Mouse (Mus musculus) intestine, postnatal 0 days (tissue): Measurements from ENCODE around the gene Tmem234. TPM values are rescaled to one million over a fixed set of nuclear protein-coding genes. Genes with fewer than 3 reads are reported as not detected.

ENCODE experiments used
- ATAC-seq: fragments of 200-750 bp; cut with Nextera tagmentation; 2 replicates; pipeline ENCODE4 v1.8.0; 2017; ENCODE audit warnings: mild to moderate bottlenecking, moderate TSS enrichment, moderate library complexity
- H3K27ac ChIP-seq: fragments of 300-500 bp; sonication (generic); 2 replicates; pipeline ENCODE4 v1.5.1; 2014; ENCODE audit warnings: mild to moderate bottlenecking, low read depth, low read length, moderate library complexity
- H3K27me3 ChIP-seq: fragments of 300-500 bp; sonication (generic); replicated peaks from 2 replicates; pipeline ENCODE4 v1.6.1; 2014; ENCODE audit warnings: low read length, mixed read lengths; ENCODE audit not compliant: control insufficient read depth, insufficient read depth
- H3K36me3 ChIP-seq: fragments of 300-500 bp; sonication (generic); 2 replicates; pipeline ENCODE4 v1.6.1; 2014; ENCODE audit warnings: mild to moderate bottlenecking, moderate library complexity; ENCODE audit not compliant: control insufficient read depth, insufficient read depth
- H3K4me1 ChIP-seq: fragments of 300-500 bp; sonication (generic); replicated peaks from 2 replicates; pipeline ENCODE4 v1.6.1; 2014; ENCODE audit warnings: antibody characterized with exemption, low read length, mixed read lengths; ENCODE audit not compliant: control insufficient read depth, insufficient read depth
- H3K4me2 ChIP-seq: fragments of 300-500 bp; sonication (generic); replicated peaks from 2 replicates; pipeline ENCODE4 v1.6.1; 2014; ENCODE audit warnings: low read depth, mild to moderate bottlenecking, moderate library complexity
- H3K4me3 ChIP-seq: fragments of 300-500 bp; sonication (generic); 2 replicates; pipeline ENCODE4 v1.5.1; 2014; ENCODE audit warnings: low read depth, low read length
- H3K9ac ChIP-seq: fragments of 300-500 bp; sonication (generic); 2 replicates; pipeline ENCODE4 v1.6.1; 2014; ENCODE audit warnings: mild to moderate bottlenecking, low read depth, low read length
- H3K9me3 ChIP-seq: fragments of 300-500 bp; sonication (generic); 2 replicates; pipeline ENCODE4 v1.6.1; 2016; ENCODE audit warnings: mixed run types; ENCODE audit not compliant: control insufficient read depth
- CTCF ChIP-seq: sonication (generic); IDR thresholded peaks from 2 replicates; pipeline ENCODE4 v1.5.1; 2016; ENCODE audit warnings: low read depth, mild to moderate bottlenecking, control low read depth, antibody characterized with exemption, moderate library complexity
- WGBS: fragments of 180-500 bp; shearing (Covaris S2); extraction: QIAGEN DNeasy Blood & Tissue Kit; methylation state at CpG from one replicate; pipeline ENCODE4 v1.1.7; 2014; 5-methylcytosine and 5-hydroxymethylcytosine counted together
- polyA plus RNA-seq: library from polyadenylated mRNA; unstranded; fragments of >200 nt; fragmentation: Nextera tagmentation; extraction: Ambion mirVana; gene quantifications from 2 replicates; pipeline ENCODE4 v1.2.1, GENCODE M21; 2015

Gene Tmem234
- polyA plus RNA-seq, 1 experiment from 2014 or later, result 135 TPM

DNA sequence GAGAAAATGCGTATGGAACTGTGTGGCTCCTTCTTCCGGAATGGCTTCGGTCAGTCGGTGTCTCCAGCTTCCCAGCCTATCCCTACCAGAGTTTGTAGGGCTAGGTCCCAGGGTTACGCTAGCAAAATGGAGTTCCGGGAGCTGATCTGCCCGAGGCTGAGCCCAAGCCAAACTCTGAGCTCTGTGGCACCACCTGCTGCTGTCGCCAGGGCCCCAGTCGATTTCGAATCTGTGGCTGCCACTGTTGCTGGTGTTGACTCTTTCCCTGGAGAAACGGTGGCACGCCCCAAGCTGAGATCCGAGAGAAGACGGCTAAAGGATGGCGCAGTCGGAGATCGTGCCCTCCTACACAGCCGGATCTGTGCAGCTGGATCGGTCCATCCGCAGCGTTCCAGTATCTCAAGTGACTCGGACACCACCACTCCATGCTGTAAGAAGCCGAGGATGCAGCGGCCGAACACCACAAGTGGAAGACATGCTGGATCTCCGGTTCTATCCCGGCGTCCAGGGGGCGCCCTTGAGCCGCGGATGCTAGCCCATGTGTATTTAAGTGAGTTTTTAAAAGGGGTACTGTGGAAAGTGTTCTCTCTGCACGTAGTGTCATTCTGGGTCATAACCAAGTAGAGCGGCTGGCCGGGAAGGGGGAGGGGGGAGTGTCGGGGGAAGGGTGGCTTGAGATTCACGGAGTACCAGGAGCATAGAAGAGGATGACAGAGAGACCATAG lies 15.4 kb upstream of the Tmem234 start:
- Histone ChIP-seq H3K9ac (peak overlapping the region; percentile 45; the same call in 1 of the 2 replicates), H3K4me3 (peak overlapping the region; percentile 35), H3K27me3 (no peaks in the 10 kb centered on the region), H3K4me1 (no peaks in the 10 kb centered on the region), H3K27ac (peak overlapping the region; percentile 76; the same call in 1 of the 2 replicates), H3K36me3 (no peaks in the 10 kb centered on the region), H3K9me3 (no peaks in the 10 kb centered on the region), H3K4me2 (peak overlapping the region; percentile 71)
- 1% methylated on average over 36 of the region's 36 CpGs for WGBS
- peak; percentile 77 for ATAC-seq
- peak; percentile 81 for TF ChIP-seq CTCF

DNA sequence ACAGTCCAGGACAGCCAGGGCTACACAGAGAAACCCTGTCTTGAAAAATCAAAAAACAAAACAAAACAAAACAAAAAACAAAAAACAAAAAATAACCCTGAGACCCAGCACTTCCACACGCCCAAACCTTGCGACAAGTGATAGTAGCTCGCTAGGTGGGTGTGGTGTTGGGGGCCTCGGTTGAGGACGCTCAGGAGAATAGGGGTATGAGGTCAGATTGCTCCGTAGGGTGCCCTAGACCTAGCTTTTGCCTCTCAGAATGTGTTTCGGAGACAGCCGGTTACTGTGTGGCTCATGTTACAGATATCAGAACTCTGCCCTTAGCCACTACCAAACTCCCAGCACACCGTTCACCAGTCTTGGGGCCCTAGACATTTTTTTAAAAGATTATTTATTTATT lies 14.7 kb upstream of the Tmem234 start:
- no peaks in the 10 kb centered on the region for H3K4me1 ChIP-seq
- no peak overlapping the region; the same call in 1 of the 2 replicates for H3K27ac ChIP-seq
- H3K4me2 ChIP-seq, result peak overlapping the region; percentile 71
- ATAC-seq, result no peak
- H3K4me3 ChIP-seq, result peak overlapping the region; percentile 35; the same call in 1 of the 2 replicates
- H3K27me3 ChIP-seq, result no peaks in the 10 kb centered on the region
- peaks cover 7% of the 10 kb centered on the region; the same call in 1 of the 2 replicates for H3K36me3 ChIP-seq
- no peak overlapping the region for H3K9ac ChIP-seq
- H3K9me3 ChIP-seq, result no peaks in the 10 kb centered on the region
- TF ChIP-seq CTCF, result no peak
- 80% methylated on average over 9 of the region's 9 CpGs for WGBS

DNA sequence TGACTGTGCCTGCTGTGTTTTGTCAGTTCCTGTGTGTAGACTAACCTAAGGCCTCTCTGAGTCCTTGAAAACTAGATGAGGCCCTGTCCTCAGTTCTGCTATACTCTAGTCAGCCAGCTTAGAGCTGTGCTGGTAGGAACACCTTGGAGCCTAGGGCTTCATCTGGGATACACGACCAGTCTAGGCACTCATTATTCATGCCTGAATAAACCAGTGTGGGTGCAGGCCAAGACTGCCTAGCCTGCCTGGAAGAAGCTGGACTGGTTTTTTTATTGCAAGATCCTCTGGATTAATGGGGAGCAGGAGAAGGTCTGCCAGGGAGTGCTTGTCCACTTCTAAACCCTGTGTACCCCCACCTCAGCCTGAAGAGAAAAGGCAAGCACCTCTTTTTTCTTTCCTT lies 13.5 kb upstream of the Tmem234 start:
- Histone ChIP-seq H3K27ac (no peak overlapping the region), H3K9me3 (no peaks in the 10 kb centered on the region), H3K4me2 (no peak overlapping the region), H3K4me1 (no peaks in the 10 kb centered on the region), H3K27me3 (no peaks in the 10 kb centered on the region), H3K36me3 (peaks cover 19% of the 10 kb centered on the region), H3K4me3 (no peak overlapping the region), H3K9ac (no peak overlapping the region)
- no peak for TF ChIP-seq CTCF
- WGBS, result 53% methylated on average over 1 of the region's 1 CpGs
- ATAC-seq, result no peak

DNA sequence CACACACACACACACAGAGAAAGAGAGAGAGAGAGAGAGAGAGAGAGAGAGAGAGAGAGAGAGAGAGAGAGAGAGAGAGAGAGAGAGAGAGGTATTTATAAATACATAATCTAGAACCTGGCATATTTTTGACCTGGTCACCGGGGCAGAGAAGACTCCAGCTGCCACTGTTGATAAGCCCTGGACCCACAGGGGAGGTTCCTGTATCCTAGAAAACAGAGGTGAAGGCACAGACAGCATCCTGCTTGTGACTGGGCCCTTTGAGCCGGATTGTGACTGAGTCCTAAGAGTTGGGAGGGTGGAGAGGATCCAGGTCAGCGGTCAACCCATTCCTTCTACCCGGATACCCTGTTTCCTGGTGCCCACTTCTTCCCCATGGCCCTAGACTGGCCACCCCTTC lies 11.6 kb upstream of the Tmem234 start:
- WGBS, result 67% methylated on average over 4 of the region's 4 CpGs
- Histone ChIP-seq H3K4me2 (no peak overlapping the region), H3K4me1 (no peaks in the 10 kb centered on the region), H3K4me3 (no peak overlapping the region), H3K9ac (no peak overlapping the region), H3K27me3 (no peaks in the 10 kb centered on the region), H3K36me3 (peaks cover 37% of the 10 kb centered on the region), H3K27ac (no peak overlapping the region), H3K9me3 (no peaks in the 10 kb centered on the region)
- no peak for TF ChIP-seq CTCF
- no peak for ATAC-seq

DNA sequence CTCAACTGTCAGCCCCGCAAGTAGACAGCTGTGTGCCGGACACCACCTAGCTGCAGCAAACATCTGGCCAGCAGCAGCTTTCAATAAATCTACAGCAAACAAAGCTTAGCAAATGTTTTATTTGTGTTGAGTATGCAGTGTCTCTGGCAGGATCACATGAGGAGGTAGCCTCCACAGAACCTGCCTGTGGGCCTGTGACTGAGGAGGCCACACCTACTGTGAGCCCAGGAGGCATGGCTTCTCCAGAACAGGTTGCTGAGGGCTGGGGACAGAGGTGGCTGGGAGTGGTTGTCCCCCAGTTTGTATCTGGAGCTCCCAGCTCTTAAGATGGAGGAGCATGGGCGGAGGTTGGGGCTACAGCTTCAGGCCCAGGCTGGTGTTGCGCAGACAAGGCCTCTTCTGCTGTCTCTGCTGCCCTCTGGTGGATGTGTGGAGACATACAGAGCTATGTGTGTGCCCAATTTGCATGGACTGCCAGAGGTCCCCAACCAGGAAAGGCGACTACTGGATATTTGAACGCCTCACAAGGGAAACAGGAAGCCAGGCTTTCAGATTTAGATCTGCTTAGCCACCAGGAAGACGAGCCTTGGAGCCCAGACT lies 8.1 kb downstream of the Tmem234 start:
- peak; percentile 76 for ATAC-seq
- H3K27ac ChIP-seq, result no peak overlapping the region
- peak; percentile 97 for TF ChIP-seq CTCF

DNA sequence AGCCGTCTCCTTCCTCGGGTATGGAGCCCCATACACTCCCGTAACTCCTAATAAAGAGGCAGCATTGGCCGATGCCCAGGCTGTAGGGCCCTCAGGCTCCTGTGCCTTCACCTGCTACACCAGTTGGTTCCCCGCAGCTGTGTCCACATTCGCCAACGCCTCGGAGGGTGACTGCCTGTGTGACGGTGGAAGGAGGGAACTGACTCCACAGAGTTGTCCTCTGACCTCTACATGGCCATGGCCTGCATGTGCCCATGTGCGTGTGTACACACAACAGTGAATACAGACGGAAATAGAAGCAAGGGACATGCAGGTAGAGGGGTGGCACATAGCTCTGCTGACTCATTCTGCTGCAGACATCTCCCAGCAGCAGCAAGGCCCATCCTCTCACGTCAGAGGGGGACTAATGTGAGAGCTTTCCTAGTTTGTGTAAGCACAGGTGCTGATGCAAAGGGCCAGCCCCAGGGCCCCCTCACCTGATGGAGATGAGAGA lies 8.7 kb downstream of the Tmem234 start:
- no peak; the same call in 1 of the 2 replicates for ATAC-seq
- Histone ChIP-seq H3K27ac (no peak overlapping the region), H3K4me3 (no peak overlapping the region), H3K9me3 (no peaks in the 10 kb centered on the region), H3K36me3 (peaks cover 45% of the 10 kb centered on the region), H3K27me3 (no peaks in the 10 kb centered on the region), H3K9ac (no peak overlapping the region), H3K4me1 (no peaks in the 10 kb centered on the region), H3K4me2 (no peak overlapping the region)
- WGBS, result 79% methylated on average over 12 of the region's 12 CpGs
- TF ChIP-seq CTCF, result no peak

More for the DNA sequence above, 8.1 kb downstream of the Tmem234 start:
- Histone ChIP-seq H3K9me3 (no peaks in the 10 kb centered on the region), H3K9ac (no peak overlapping the region), H3K4me2 (no peak overlapping the region), H3K36me3 (peaks cover 50% of the 10 kb centered on the region), H3K4me3 (no peak overlapping the region), H3K4me1 (no peaks in the 10 kb centered on the region), H3K27me3 (no peaks in the 10 kb centered on the region)
- 28% methylated on average over 7 of the region's 7 CpGs for WGBS
